Mouse (Mus musculus) inflammation-experienced regulatory T-cells (primary cell): ENCODE data around the gene Casz1. TPM values are rescaled to one million over a fixed set of nuclear protein-coding genes. Genes with fewer than 3 reads are reported as not detected.

Experiments used
- polyA plus RNA-seq, 2 experiments: library from polyadenylated mRNA; unstranded; fragments of 100-300 nt; shearing (Covaris generic); gene quantifications; one replicate each; pipeline ENCODE4 v1.2.1; 2017

Casz1 gene
- 1 to 10 TPM; 2.9 to 3.0 TPM for polyA plus RNA-seq

GRCm38 (mm10) chr4:148804137-148804779 lies at the start of gene Casz1:
Gene Casz1 (plus strand): TSS chr4:148804429.

Other genes with a start within 250 kb of the Casz1 start
- gene Exosc10, start 246.0 kb upstream of the Casz1 start, polyA plus RNA-seq = 100 to 1,000 TPM; 109 to 134 TPM
- 10 to 100 TPM; 71.9 to 86.5 TPM for gene Srm, start 212.9 kb upstream of the Casz1 start, polyA plus RNA-seq
- under 1 TPM; 0.18 to 0.49 TPM for gene Masp2, start 201.9 kb upstream of the Casz1 start, polyA plus RNA-seq
- gene Tardbp, start 177.4 kb upstream of the Casz1 start, polyA plus RNA-seq = 100 to 1,000 TPM; 184 to 187 TPM
- gene Gm572, start 161.1 kb upstream of the Casz1 start, polyA plus RNA-seq = under 1 TPM; 0.14 to 0.48 TPM